Mouse (Mus musculus) heart, postnatal 0 days (tissue): Measurements from ENCODE around the gene Sel1l3.

Experiments used
- CTCF ChIP-seq: IDR thresholded peaks from 2 replicates; pipeline ENCODE4 v1.5.1; 2016; ENCODE audit warnings: antibody characterized with exemption, control low read depth, low read depth
- EP300 ChIP-seq: IDR thresholded peaks from 2 replicates; pipeline ENCODE4 v1.6.1; 2016; ENCODE audit warnings: antibody characterized with exemption, low read depth

DNA sequence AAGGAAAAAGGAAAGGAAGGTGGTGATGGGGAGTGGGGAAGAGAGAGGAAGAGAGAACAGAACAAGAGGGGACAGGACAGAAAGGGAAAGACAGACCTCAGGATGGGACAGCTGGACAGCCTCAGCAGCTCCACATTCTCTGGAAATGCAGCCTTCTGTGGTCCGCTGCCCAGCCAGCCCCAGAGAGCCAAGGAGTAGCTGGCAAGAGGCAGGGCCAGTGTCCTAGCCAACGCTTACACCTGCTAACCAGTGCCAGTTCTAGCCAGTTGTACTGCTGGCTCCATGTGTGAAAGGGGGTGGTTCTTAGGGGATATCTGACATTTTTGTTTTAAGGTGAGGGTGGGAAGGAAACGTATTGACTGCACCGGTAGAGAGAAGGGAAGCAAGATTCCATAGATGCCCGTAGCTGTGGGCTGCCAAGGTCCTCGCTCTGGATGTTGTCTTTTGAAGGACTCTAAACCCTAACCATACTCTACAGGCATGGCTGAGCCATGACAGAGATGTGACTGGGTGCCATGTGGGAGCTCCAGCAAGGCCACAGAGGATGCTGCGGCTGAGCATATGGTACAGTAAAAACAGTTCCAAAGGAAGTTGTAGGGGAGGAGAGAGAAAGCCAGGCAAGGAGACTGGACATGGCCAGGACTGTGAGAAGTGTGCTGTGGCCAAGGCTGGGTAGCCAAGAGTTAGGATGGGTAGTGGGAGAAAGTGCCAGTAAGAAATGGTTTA lies 64.6 kb downstream of the Sel1l3 start:
- TF ChIP-seq CTCF (no peak), EP300 (no peak)
